Mouse (Mus musculus) heart, postnatal 0 days (tissue): ENCODE results near the gene Tmem251. TPM values are rescaled to one million over a fixed set of nuclear protein-coding genes. Genes with fewer than 3 reads are reported as not detected.

Experiments
- ATAC-seq: fragments of 200-750 bp; cut with Nextera tagmentation; 2 replicates; pipeline ENCODE4 v1.8.0; 2017; ENCODE audit warnings: low read depth, moderate number of reproducible peaks, moderate library complexity; ENCODE audit not compliant: insufficient read depth
- DNase-seq: peaks from one replicate; pipeline ENCODE4 v3.0.0-alpha.2; 2016; ENCODE audit warnings: low spot score
- H3K27ac ChIP-seq: fragments of 300-500 bp; sonication (generic); 2 replicates; pipeline ENCODE4 v1.5.1; 2014; ENCODE audit warnings: low read depth, mild to moderate bottlenecking
- H3K27me3 ChIP-seq: fragments of 300-500 bp; sonication (generic); 2 replicates; pipeline ENCODE4 v1.6.1; 2014; ENCODE audit warnings: low read length, mixed read lengths; ENCODE audit not compliant: control insufficient read depth, insufficient read depth
- H3K36me3 ChIP-seq: fragments of 300-500 bp; sonication (generic); replicated peaks from 2 replicates; pipeline ENCODE4 v1.6.1; 2014; ENCODE audit warnings: low read length, mixed read lengths; ENCODE audit not compliant: control insufficient read depth, insufficient read depth
- H3K4me1 ChIP-seq: fragments of 300-500 bp; sonication (generic); 2 replicates; pipeline ENCODE4 v1.6.1; 2014; ENCODE audit warnings: antibody characterized with exemption; ENCODE audit not compliant: control insufficient read depth, insufficient read depth
- H3K4me2 ChIP-seq: fragments of 300-500 bp; sonication (generic); 2 replicates; pipeline ENCODE4 v1.6.1; 2014; ENCODE audit warnings: low read depth, mild to moderate bottlenecking, low read length, moderate library complexity
- H3K4me3 ChIP-seq: fragments of 300-500 bp; sonication (generic); 2 replicates; pipeline ENCODE4 v1.5.1; 2014; ENCODE audit warnings: low read depth, low read length
- H3K9ac ChIP-seq: fragments of 300-500 bp; sonication (generic); replicated peaks from 2 replicates; pipeline ENCODE4 v1.6.1; 2014; ENCODE audit warnings: low read depth, low read length, mixed read lengths
- H3K9me3 ChIP-seq: fragments of 300-500 bp; sonication (generic); replicated peaks from 2 replicates; pipeline ENCODE4 v1.6.1; 2016; ENCODE audit warnings: low read length; ENCODE audit not compliant: control insufficient read depth
- CTCF ChIP-seq: IDR thresholded peaks from 2 replicates; pipeline ENCODE4 v1.5.1; 2016; ENCODE audit warnings: antibody characterized with exemption, control low read depth, low read depth
- EP300 ChIP-seq: IDR thresholded peaks from 2 replicates; pipeline ENCODE4 v1.6.1; 2016; ENCODE audit warnings: antibody characterized with exemption, low read depth
- WGBS: fragments of 180-500 bp; shearing (Covaris S2); extraction: QIAGEN DNeasy Blood & Tissue Kit; methylation state at CpG from one replicate; pipeline ENCODE4 v1.1.7; 2014; 5-methylcytosine and 5-hydroxymethylcytosine counted together
- polyA plus RNA-seq: library from polyadenylated mRNA; unstranded; fragments of >200 nt; fragmentation: Nextera tagmentation; extraction: Ambion mirVana; gene quantifications from 2 replicates; pipeline ENCODE4 v1.2.1, GENCODE M21; 2015
- total RNA-seq: library from RNA; depleted of rRNA; stranded (reverse); fragments of >200 nt; gene quantifications from 2 replicates; pipeline ENCODE4 v1.2.3, GENCODE M21; 2014; ENCODE audit warnings: low replicate concordance

Gene Tmem251
- total and polyA plus RNA-seq, 2 experiments from 2014 or later, result 2.6 to 10.0 TPM

DNA sequence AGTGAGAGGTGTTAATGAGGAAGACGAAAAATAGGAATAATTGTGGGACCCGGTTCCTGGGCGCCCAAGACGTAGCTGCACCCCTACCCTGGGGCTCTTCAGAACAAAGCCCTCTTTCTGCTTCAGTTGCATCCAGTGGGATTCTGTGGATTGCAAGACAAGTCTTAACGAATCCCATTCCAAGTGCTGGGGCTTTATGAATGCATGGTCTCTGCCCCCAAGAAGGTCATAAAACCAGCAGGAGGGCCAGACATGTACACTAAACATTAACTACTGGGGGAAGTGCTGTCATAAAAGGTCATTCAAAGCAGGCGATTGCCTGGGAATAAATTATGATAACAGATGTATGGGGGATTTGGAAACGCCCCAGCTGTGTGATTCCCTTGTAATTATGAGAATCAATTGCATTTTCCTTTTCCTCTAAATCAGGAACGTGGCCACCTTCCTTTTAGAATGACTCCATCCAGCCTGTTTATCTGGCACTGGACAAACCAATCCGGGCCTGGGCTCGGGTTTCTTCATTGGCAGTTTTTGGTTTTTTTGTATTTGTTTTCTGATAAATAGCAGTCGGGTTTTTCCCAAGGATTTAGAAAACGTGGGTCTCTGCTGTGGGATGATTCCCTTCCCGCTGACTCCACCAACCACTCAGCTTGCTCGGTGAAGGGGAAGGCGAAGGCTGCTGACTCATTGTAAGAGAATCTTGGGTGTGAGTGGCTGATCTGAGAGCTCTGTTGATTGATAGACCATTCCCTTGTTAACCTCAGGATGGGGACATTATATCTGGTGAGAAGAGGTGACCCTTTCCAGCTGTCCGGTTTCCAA lies 12.6 kb upstream of the Tmem251 start:
- Histone ChIP-seq H3K9ac (no peak overlapping the region), H3K36me3 (no peaks in the 10 kb centered on the region), H3K27me3 (no peaks in the 10 kb centered on the region), H3K4me2 (peak overlapping the region; percentile 35; the same call in 1 of the 2 replicates), H3K4me1 (peaks cover 7% of the 10 kb centered on the region; the same call in 1 of the 2 replicates), H3K4me3 (no peak overlapping the region), H3K27ac (no peak overlapping the region), H3K9me3 (no peaks in the 10 kb centered on the region)
- DNase-seq, result no peak
- 39% methylated on average over 16 of the region's 16 CpGs for WGBS
- TF ChIP-seq CTCF (no peak), EP300 (no peak)
- ATAC-seq, result no peak

GRCm38 (mm10) chr12:102733381-102733780 lies 10.2 kb upstream of the Tmem251 start:
- 4% methylated on average over 5 of the region's 5 CpGs for WGBS
- peak; percentile 41 for DNase-seq
- TF ChIP-seq EP300, result no peak
- peak; percentile 62 for TF ChIP-seq CTCF

GRCm38 (mm10) chr12:102739096-102739495 lies 4.5 kb upstream of the Tmem251 start:
- no peak overlapping the region for H3K4me3 ChIP-seq
- no peak for TF ChIP-seq EP300
- no peak for TF ChIP-seq CTCF
- H3K36me3 ChIP-seq, result no peaks in the 10 kb centered on the region
- H3K27me3 ChIP-seq, result no peaks in the 10 kb centered on the region
- no peak overlapping the region for H3K4me2 ChIP-seq
- H3K9me3 ChIP-seq, result no peaks in the 10 kb centered on the region
- 39% methylated on average over 5 of the region's 5 CpGs for WGBS
- DNase-seq (no peak), ATAC-seq (no peak)
- H3K4me1 ChIP-seq, result peaks cover 7% of the 10 kb centered on the region
- no peak overlapping the region for H3K9ac ChIP-seq
- H3K27ac ChIP-seq, result no peak overlapping the region

More at GRCm38 (mm10) chr12:102733381-102733780, 10.2 kb upstream of the Tmem251 start:
- H3K4me2 ChIP-seq, result no peak overlapping the region
- H3K27me3 ChIP-seq, result no peaks in the 10 kb centered on the region
- no peak overlapping the region for H3K27ac ChIP-seq
- no peak for ATAC-seq
- H3K36me3 ChIP-seq, result no peaks in the 10 kb centered on the region
- H3K9ac ChIP-seq, result no peak overlapping the region
- H3K4me3 ChIP-seq, result no peak overlapping the region
- H3K4me1 ChIP-seq, result peaks cover 7% of the 10 kb centered on the region; the same call in 1 of the 2 replicates
- H3K9me3 ChIP-seq, result no peaks in the 10 kb centered on the region

DNA sequence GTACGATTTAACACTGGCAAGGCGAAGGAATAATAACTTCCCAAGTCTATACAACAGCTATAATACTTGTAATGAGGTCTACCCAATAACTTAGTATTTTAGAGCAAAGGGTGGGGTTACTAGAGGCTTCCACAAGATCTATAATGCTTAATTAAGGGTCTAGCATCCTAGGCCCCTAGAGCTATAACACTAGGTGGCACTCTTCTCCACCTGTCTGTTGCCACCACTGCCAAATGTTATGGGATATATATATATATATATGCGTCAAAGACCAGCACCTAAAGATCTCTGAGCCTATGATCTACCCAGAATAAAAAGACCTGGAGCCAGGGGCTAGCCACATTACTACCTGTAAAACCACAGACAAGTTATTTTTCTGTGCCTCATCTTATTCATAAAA lies 3.3 kb upstream of the Tmem251 start:
- Histone ChIP-seq H3K27ac (no peak overlapping the region), H3K4me2 (no peak overlapping the region), H3K36me3 (no peaks in the 10 kb centered on the region), H3K9ac (no peak overlapping the region), H3K4me3 (no peak overlapping the region), H3K9me3 (no peaks in the 10 kb centered on the region), H3K4me1 (peaks cover 13% of the 10 kb centered on the region), H3K27me3 (no peaks in the 10 kb centered on the region)
- no peak for TF ChIP-seq EP300
- TF ChIP-seq CTCF, result peak; percentile 54
- DNase-seq, result peak; percentile 28
- WGBS, result 61% methylated on average over 3 of the region's 3 CpGs
- no peak for ATAC-seq

DNA sequence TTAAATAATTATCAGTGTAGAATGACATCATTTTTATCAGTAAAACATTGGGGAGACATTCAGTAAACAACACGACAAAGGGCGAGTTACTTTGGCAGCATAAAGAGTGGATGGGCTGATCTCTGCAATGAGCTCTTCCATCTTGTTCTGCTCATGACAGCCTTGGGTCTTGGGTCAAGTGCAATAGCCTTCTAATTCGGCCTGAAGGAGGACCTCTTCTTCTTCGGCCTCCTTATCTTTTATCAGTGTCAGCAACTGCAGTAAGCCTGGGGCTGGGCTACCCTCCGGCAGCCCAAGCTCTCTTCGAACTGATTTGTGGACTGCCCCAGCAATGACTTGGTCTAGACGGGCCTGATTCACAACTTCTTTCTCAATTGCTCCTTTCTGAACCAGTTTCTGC lies 1.5 kb upstream of the Tmem251 start:
- 63% methylated on average over 7 of the region's 7 CpGs for WGBS
- no peak for ATAC-seq
- no peak overlapping the region for H3K9ac ChIP-seq

More for the DNA sequence above, 1.5 kb upstream of the Tmem251 start:
- H3K36me3 ChIP-seq, result peaks cover 7% of the 10 kb centered on the region; the same call in 1 of the 2 replicates
- H3K4me1 ChIP-seq, result peaks cover 13% of the 10 kb centered on the region
- no peaks in the 10 kb centered on the region for H3K27me3 ChIP-seq
- H3K9me3 ChIP-seq, result no peaks in the 10 kb centered on the region
- no peak for TF ChIP-seq CTCF
- TF ChIP-seq EP300, result no peak
- DNase-seq, result no peak
- no peak overlapping the region for H3K4me2 ChIP-seq
- H3K4me3 ChIP-seq, result no peak overlapping the region
- no peak overlapping the region for H3K27ac ChIP-seq
